Mouse (Mus musculus): ENCODE measurements around the gene Pcif1. TPM values are rescaled to one million over a fixed set of nuclear protein-coding genes. Genes with fewer than 3 reads are reported as not detected.

The Pcif1 gene
- polyA plus RNA-seq (2017; shearing (Covaris generic)): 155 TPM

DNA sequence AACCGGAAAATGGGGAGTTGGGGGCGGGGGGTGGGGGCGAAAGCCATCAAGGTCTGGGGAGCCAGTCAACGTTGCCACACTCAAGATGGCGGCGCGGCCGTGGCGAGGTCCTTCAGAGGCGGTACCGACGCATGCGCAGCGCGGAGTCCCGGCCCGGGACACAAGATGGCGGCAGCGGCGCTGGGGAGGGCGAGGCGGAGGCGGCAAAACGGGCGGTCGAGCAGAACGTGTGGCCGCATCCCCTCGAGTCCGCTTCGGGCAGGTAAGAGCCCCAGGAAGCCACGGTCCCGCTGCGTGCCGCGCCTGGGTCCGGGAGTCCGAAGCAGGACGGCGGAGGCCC is at the start of gene Pcif1:
TSS of gene Pcif1 (plus strand) at position 77 of the 340 bp plus-strand sequence.

DNA sequence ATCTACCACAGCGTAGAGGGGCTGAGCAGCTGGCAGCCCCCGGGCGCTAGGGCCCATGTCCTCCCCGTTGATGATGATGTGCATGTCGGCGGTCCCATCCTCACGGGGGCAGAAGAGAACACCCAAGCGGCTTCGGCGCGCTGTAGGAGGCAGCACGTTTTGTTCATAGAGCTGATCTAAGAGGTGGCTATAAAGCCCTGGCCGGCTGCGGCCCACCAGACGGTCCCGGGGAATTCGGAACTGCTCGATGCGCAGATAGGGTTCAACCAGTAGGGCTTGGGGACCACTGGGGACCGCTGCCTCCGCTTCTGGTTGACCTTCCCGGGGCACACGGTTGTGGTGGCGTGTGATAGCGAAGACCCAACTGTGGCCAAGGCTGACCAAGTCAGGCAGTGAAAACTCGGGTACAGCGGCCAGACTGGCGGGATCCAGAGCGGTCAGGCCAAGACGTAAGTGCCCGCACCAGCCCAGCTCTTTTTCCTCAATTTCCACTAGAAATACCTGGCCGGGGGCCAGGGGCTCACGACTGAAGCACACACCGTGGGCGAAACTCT is 46.3 kb upstream of the Pcif1 start, which contains the start of gene Ctsa:
TSS of gene Ctsa (plus strand) at position 126 of the 554 bp plus-strand sequence.

DNA sequence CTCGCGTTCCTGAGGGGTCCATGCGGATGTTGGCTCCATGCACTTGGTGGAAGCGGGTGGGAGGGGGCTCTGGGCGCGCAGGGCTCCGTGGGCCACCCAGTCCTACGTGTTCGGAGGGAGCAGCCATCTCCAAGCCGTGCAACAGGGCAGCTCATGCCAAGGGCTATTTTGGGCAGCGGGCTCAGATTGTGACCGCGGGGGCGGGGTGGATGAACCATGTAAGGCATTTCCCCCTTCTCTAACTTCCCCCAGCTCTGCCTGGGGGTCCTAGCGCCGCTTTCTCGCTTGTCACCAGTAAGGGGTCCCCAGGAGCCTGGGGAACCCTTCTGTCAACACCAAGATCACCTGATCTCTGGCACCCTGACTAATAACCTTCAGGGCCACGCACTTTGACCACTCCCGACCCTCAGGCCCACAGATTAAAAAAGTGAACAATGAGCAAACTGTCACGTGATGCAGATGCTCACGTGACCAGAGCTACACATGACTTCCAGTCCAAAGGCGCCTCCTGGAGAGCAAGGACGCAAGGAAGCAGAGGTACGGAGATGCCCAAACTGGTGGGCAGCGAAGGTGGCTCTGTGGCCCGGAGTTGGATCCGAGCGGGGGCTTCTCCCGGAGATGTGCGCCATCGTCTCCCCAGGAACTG is 45.7 kb upstream of the Pcif1 start, which contains the start of gene Neurl2:
TSS of gene Neurl2 (minus strand) at position 143 of the 646 bp plus-strand sequence.

DNA sequence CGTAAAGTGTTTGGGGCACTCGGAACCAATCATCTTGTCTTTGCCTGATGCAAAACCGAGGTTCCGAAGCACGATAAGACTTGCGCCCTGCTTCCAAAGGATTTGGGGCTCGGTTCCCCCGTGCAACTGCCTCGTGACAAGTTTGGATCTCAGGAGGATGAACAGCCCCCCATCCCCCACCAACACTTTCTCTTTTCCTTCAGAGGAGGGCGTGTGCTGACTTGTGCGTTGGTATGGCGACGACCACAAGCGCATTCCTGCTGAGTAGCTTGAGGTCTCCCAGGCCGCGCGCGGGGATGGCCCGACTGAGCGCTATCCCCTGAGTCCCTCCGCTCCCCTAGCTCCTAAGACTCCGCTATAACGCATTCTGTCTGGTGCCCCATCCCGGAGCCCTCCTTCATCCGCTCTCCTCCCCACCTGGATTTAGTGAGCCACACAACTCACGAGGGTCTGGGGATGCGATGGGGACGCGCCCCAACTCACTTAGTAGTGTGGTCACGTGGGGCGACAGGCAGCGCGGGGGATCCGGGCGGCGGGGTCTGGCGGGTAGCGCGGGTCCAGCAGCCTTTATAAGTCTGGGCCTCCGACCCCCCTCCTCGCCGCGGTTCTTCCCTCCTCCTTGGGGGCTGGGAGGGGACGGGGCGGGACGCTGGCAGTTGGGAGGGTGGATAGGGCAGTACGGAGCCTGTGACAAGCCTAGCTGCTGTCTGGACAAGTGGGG is 21.8 kb upstream of the Pcif1 start, which contains the start of gene Pltp:
TSS of gene Pltp (minus strand) at position 611 of the 721 bp plus-strand sequence.

DNA sequence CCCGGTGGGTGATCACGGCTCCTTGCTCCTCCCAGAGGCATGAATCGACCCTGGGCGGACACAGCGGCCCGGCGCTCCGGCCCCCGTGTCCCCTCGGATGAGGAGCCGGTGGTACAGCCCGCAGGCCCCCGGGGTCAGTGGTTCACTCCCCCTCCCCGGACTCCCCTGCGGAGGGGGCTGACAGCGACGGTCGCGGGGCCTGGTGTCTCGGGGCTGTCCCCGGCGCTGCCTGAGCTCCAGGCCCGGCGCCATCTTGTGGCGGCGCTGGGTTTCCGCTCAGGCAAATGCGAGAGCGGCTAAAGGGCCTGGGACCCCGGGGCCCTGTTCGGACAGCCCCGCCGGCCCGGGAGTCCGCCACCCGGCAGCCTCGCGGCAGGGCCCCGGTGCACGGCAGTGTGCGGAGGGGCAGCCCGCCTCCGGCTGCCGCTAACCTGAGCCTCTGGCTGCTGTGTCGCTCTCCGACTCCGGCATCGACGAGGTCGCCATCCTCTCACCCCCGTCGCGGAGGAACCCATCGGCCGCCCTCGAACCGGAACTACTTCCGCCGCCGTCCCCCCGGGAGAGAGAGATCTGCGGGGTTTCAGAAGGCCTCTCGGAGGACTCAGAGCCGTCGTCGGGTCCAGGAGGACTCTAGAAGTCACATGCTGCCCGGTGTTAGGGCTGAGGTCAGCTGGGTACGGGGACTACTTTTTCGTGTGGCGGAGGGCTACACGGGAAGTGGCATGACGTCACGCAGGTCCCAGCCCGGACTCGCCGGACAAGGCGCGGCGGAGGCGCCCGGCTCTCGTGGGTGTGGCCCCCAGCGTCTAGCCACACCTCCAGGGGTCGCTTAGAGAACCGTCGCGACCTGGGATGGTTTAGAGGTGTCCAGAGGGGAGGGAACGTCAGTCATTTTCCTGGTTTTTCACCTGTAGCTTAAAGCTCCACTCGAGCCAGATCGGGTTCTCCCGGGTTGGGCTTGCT is 32.3 kb downstream of the Pcif1 start, which contains the start of gene Zfp335:
TSS of gene Zfp335 (minus strand) at position 672 of the 963 bp plus-strand sequence.

DNA sequence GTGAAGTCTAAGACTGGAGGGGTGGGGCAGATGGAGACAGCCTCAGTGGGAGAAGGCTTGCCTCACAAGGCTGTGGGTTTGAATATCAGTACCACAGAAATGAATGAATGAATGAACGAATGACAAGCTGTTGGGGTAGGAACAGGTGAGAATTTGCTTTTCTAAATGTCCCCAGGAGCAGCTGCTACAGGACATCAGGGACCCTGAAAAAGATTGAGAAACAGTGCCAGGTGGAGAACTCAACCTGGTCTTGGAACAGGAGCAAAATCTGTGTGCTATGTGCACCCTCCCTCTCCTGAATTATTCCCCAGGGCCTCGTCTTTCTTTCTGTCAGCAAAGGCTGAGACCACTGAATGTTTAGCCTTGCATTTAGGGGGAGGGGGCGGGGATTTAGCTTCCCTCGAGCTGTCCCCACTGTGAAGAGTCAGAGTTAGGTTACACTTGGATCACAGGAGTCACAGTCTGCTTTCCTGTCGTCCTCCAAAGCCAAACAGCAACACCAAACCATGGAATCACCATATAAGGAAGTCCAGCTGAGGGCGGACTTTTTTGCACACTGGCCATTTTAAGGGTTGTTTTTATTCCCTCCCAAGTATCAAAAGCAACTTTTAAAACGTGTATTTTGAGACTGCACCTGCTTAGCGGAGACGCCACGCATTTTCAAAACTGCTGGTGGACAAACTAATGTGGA is 61.2 kb downstream of the Pcif1 start, which contains the start of gene Mmp9:
TSS of gene Mmp9 (plus strand) at position 641 of the 691 bp plus-strand sequence.

Other genes with a start within 250 kb of the Pcif1 start
- gene Wfdc16, start 240.5 kb upstream of the Pcif1 start, polyA plus RNA-seq (2017; shearing (Covaris generic)): not detected
- gene Wfdc10, start 223.3 kb upstream of the Pcif1 start, polyA plus RNA-seq (2017; shearing (Covaris generic)): not detected
- not detected for gene Wfdc9, start 222.7 kb upstream of the Pcif1 start, polyA plus RNA-seq (2017; shearing (Covaris generic))
- gene Wfdc11, start 205.2 kb upstream of the Pcif1 start, polyA plus RNA-seq (2017; shearing (Covaris generic)): not detected
- not detected for gene Wfdc13, start 194.2 kb upstream of the Pcif1 start, polyA plus RNA-seq (2017; shearing (Covaris generic))
- not detected for gene Spint4, start 180.8 kb upstream of the Pcif1 start, polyA plus RNA-seq (2017; shearing (Covaris generic))
- not detected for gene Spint5, start 164.0 kb upstream of the Pcif1 start, polyA plus RNA-seq (2017; shearing (Covaris generic))
- not detected for gene Wfdc3, start 133.4 kb upstream of the Pcif1 start, polyA plus RNA-seq (2017; shearing (Covaris generic))
- gene Dnttip1, start 133.3 kb upstream of the Pcif1 start, polyA plus RNA-seq (2017; shearing (Covaris generic)): 10.4 TPM
- gene Ube2c, start 109.4 kb upstream of the Pcif1 start, polyA plus RNA-seq (2017; shearing (Covaris generic)): 8.4 TPM
- not detected for gene Tnnc2, start 99.3 kb upstream of the Pcif1 start, polyA plus RNA-seq (2017; shearing (Covaris generic))
- 6.5 TPM for gene Snx21, start 93.5 kb upstream of the Pcif1 start, polyA plus RNA-seq (2017; shearing (Covaris generic))
- 43.9 TPM for gene Acot8, start 74.4 kb upstream of the Pcif1 start, polyA plus RNA-seq (2017; shearing (Covaris generic))
- 9.8 TPM for gene Zswim3, start 74.2 kb upstream of the Pcif1 start, polyA plus RNA-seq (2017; shearing (Covaris generic))
- gene Zswim1, start 56.6 kb upstream of the Pcif1 start, polyA plus RNA-seq (2017; shearing (Covaris generic)): 27.5 TPM
- 0.72 TPM for gene Spata25, start 50.8 kb upstream of the Pcif1 start, polyA plus RNA-seq (2017; shearing (Covaris generic))
- gene Ctsa, start 46.4 kb upstream of the Pcif1 start, polyA plus RNA-seq (2017; shearing (Covaris generic)): 218 TPM
- 2.6 TPM for gene Neurl2, start 45.8 kb upstream of the Pcif1 start, polyA plus RNA-seq (2017; shearing (Covaris generic))
- gene Pltp, start 21.6 kb upstream of the Pcif1 start, polyA plus RNA-seq (2017; shearing (Covaris generic)): 0.98 TPM
- gene Zfp335, start 32.5 kb downstream of the Pcif1 start, polyA plus RNA-seq (2017; shearing (Covaris generic)): 42.1 TPM
- gene Mmp9, start 61.5 kb downstream of the Pcif1 start, polyA plus RNA-seq (2017; shearing (Covaris generic)): 8.8 TPM
- not detected for gene Slc12a5, start 81.5 kb downstream of the Pcif1 start, polyA plus RNA-seq (2017; shearing (Covaris generic))
- gene Ncoa5, start 155.6 kb downstream of the Pcif1 start, polyA plus RNA-seq (2017; shearing (Covaris generic)): 44.9 TPM
- 0.40 TPM for gene Cd40, start 176.3 kb downstream of the Pcif1 start, polyA plus RNA-seq (2017; shearing (Covaris generic))
- not detected for gene 1700025C18Rik, start 211.4 kb downstream of the Pcif1 start, polyA plus RNA-seq (2017; shearing (Covaris generic))